Mouse (Mus musculus) spleen, adult 2 months (tissue): Measurements from ENCODE around the gene Mcoln2. TPM values are rescaled to one million over a fixed set of nuclear protein-coding genes. Genes with fewer than 3 reads are reported as not detected.

Experiments
- DNase-seq, 2 experiments: peaks; one replicate each; pipeline versions ENCODE4 v3.0.0 to v3.0.0-alpha.2; 2012 to 2021; ENCODE audit warnings: low spot score in 2 of 2, low read depth in 1 of 2
- H3K27ac ChIP-seq: fragments of 200-500 bp; 2 replicates; pipeline ENCODE4 v1.5.1; 2012; ENCODE audit warnings: low read length, inconsistent platforms; ENCODE audit not compliant: insufficient read depth
- H3K27me3 ChIP-seq: fragments of 200-500 bp; 2 replicates; pipeline ENCODE4 v1.6.1; 2012; ENCODE audit warnings: mild to moderate bottlenecking, moderate library complexity, low read length, inconsistent platforms; ENCODE audit not compliant: control insufficient read depth, insufficient read depth
- H3K36me3 ChIP-seq: fragments of 200-500 bp; 2 replicates; pipeline ENCODE4 v1.6.1; 2012; ENCODE audit warnings: mild to moderate bottlenecking, low read length, inconsistent platforms; ENCODE audit not compliant: control insufficient read depth, insufficient read depth
- H3K4me1 ChIP-seq: fragments of 200-500 bp; 2 replicates; pipeline ENCODE4 v1.6.1; 2011; ENCODE audit warnings: inconsistent platforms; ENCODE audit not compliant: control insufficient read depth, insufficient read depth, insufficient read length
- H3K4me3 ChIP-seq: fragments of 200-500 bp; 2 replicates; pipeline ENCODE4 v1.5.1; 2011; ENCODE audit warnings: mild to moderate bottlenecking, inconsistent platforms; ENCODE audit not compliant: insufficient read depth, insufficient read length; ENCODE audit errors: extremely low read depth
- CTCF ChIP-seq: fragments of 200-500 bp; IDR thresholded peaks from 2 replicates; pipeline ENCODE4 v1.5.1; 2011; ENCODE audit warnings: mild to moderate bottlenecking, inconsistent platforms; ENCODE audit not compliant: insufficient read depth, insufficient read length, insufficient replicate concordance; ENCODE audit errors: extremely low read depth
- POLR2A ChIP-seq: fragments of 200-500 bp; IDR thresholded peaks from 2 replicates; pipeline ENCODE4 v1.6.1; 2011; ENCODE audit warnings: low read depth, low read length, inconsistent platforms
- WGBS: fragments of 180-500 bp; shearing (Covaris S2); methylation state at CpG from one replicate; pipeline ENCODE4 v1.1.7; 2018; 5-methylcytosine and 5-hydroxymethylcytosine counted together
- polyA plus RNA-seq: library from polyadenylated mRNA; depleted of rRNA; stranded (reverse); fragments of >200 nt; gene quantifications from 2 replicates; pipeline ENCODE4 v1.2.3, GENCODE M21; 2012

Gene Mcoln2
- polyA plus RNA-seq, 1 experiment: 8.2 TPM

- 59% methylated on average over 6 of the region's 6 CpGs for WGBS
- Histone ChIP-seq H3K27me3 (no peaks in the 10 kb centered on the region), H3K27ac (no peak overlapping the region), H3K4me1 (no peaks in the 10 kb centered on the region), H3K4me3 (no peak overlapping the region), H3K36me3 (no peaks in the 10 kb centered on the region)
- TF ChIP-seq CTCF (no peak), POLR2A (no peak)
- no peak for DNase-seq
Measured at GRCm38 (mm10) chr3:146196301-146196700, 46.7 kb downstream of the Mcoln2 start.

GRCm38 (mm10) chr3:146196780-146197743 is 47.4 kb downstream of the Mcoln2 start:
- 83% methylated on average over 17 of the region's 17 CpGs for WGBS
- DNase-seq: no peak
- Histone ChIP-seq H3K27ac (no peak overlapping the region), H3K36me3 (no peaks in the 10 kb centered on the region), H3K27me3 (no peaks in the 10 kb centered on the region), H3K4me3 (no peak overlapping the region), H3K4me1 (no peaks in the 10 kb centered on the region)
- no peak for TF ChIP-seq CTCF

GRCm38 (mm10) chr3:146197785-146198184 is 48.2 kb downstream of the Mcoln2 start:
- 92% methylated on average over 12 of the region's 12 CpGs for WGBS
- no peaks in the 10 kb centered on the region for H3K4me1 ChIP-seq
- H3K36me3 ChIP-seq: no peaks in the 10 kb centered on the region
- H3K4me3 ChIP-seq: no peak overlapping the region
- DNase-seq: no peak
- no peaks in the 10 kb centered on the region for H3K27me3 ChIP-seq
- no peak overlapping the region for H3K27ac ChIP-seq
- TF ChIP-seq CTCF: no peak
- TF ChIP-seq POLR2A: no peak

GRCm38 (mm10) chr3:146198803-146199481 is 49.3 kb downstream of the Mcoln2 start:
- 88% methylated on average over 11 of the region's 11 CpGs for WGBS
- H3K4me1 ChIP-seq: no peaks in the 10 kb centered on the region
- no peak overlapping the region for H3K4me3 ChIP-seq

GRCm38 (mm10) chr3:146199486-146199885 is 49.9 kb downstream of the Mcoln2 start:
- WGBS: 88% methylated on average over 3 of the region's 3 CpGs
- Histone ChIP-seq H3K4me3 (no peak overlapping the region), H3K27ac (no peak overlapping the region), H3K36me3 (no peaks in the 10 kb centered on the region), H3K27me3 (no peaks in the 10 kb centered on the region), H3K4me1 (no peaks in the 10 kb centered on the region)
- no peak for DNase-seq
- no peak for TF ChIP-seq POLR2A
- TF ChIP-seq CTCF: no peak

More at GRCm38 (mm10) chr3:146198803-146199481, 49.3 kb downstream of the Mcoln2 start:
- DNase-seq: no peak
- no peaks in the 10 kb centered on the region for H3K36me3 ChIP-seq
- H3K27me3 ChIP-seq: no peaks in the 10 kb centered on the region
- no peak overlapping the region for H3K27ac ChIP-seq
- TF ChIP-seq POLR2A (no peak), CTCF (no peak)

- H3K4me3 ChIP-seq: no peak overlapping the region
- WGBS: 54% methylated on average over 2 of the region's 2 CpGs
- no peak for DNase-seq
- no peaks in the 10 kb centered on the region for H3K36me3 ChIP-seq
- TF ChIP-seq CTCF (no peak), POLR2A (no peak)
- H3K4me1 ChIP-seq: no peaks in the 10 kb centered on the region
- H3K27ac ChIP-seq: no peak overlapping the region
- no peaks in the 10 kb centered on the region for H3K27me3 ChIP-seq
Measured at GRCm38 (mm10) chr3:146204375-146204774, 54.7 kb downstream of the Mcoln2 start.
